Mouse (Mus musculus): ENCODE measurements around the gene Tmem80. TPM values are rescaled to one million over a fixed set of nuclear protein-coding genes. Genes with fewer than 3 reads are reported as not detected.

Tmem80 gene
- total and polyA plus RNA-seq, 3 experiments, result 9.0 to 22.5 (median 18.3) TPM

DNA sequence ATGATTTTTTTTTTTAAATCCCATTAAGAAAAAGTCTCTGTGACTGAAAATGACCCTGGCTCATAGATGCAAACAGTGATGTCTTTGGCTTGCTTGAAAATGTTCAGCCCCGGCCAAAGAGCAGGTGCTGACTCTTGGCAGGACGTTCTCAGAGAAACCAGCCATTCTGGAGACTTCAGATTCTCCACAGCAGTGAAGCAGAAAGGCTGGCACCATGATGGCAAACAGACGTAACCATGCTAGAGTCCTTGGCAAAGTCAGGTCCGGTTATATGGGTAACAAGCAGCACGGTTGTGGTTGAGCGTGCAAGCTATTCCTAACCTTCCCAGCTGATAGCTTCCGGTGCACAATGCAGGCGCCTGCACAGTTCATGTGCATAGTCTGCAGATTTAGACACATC is 28.4 kb upstream of the Tmem80 start:
- TF ChIP-seq CTCF (IDR thresholded peaks at IDR 0.05; ENCODE audit: low read depth, low read length) (no peak), GATA1 (IDR thresholded peaks at IDR 0.05; ENCODE audit: borderline replicate concordance, low read length) (no peak), GATA2 (IDR thresholded peaks at IDR 0.05; ENCODE audit: borderline replicate concordance, low read depth, low read length) (no peak), POLR2AphosphoS5 (IDR thresholded peaks at IDR 0.05; ENCODE audit: insufficient replicate concordance, low read depth, low read length) (no peak), TAL1 (conservative IDR thresholded peaks at IDR 0.05; ENCODE audit: low read depth, low read length) (no peak)
- no peaks in the 10 kb centered on the region for H3K9me3 ChIP-seq (replicated peaks)
- peaks cover 74% of the 10 kb centered on the region for H3K36me3 ChIP-seq (replicated peaks)
- H3K27me3 ChIP-seq (ENCODE audit: insufficient read depth, low read length), result peaks cover 4% of the 10 kb centered on the region; the same call in 1 of the 2 replicates
- no peaks in the 10 kb centered on the region for H3K4me1 ChIP-seq (ENCODE audit: insufficient read depth, low read depth, low read length)
- no peak overlapping the region for H3K4me3 ChIP-seq (ENCODE audit: low read depth, low read length)
- ATAC-seq (ENCODE audit: extremely low read depth, insufficient number of reproducible peaks, low FRiP score, poor library complexity, severe bottlenecking) (no peak), DNase-seq (ENCODE audit: low spot score) (no peak)

DNA sequence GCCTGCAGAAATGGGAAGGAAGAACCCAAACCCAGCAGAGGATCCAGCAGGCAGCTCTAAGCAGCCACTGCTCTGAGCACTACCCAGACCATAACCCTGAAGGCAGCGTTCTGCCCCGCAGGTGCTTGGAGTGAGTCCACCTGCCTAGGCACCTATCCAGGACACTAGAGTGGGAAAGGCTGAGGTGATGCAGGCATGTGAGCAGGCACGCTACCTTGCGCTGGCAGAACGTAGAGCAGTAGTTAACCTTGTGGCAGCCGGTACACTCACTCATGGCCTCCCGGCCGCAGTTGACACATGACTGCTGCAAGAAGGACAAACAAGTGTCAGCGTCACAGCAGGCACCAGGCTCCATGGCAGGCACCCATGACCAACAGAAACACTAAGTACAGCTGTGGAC is 26.2 kb upstream of the Tmem80 start:
- Histone ChIP-seq H3K36me3 (replicated peaks) (peaks cover 96% of the 10 kb centered on the region), H3K4me3 (ENCODE audit: low read depth, low read length) (no peak overlapping the region), H3K27me3 (ENCODE audit: insufficient read depth, low read length) (no peaks in the 10 kb centered on the region), H3K9me3 (replicated peaks) (no peaks in the 10 kb centered on the region), H3K4me1 (ENCODE audit: insufficient read depth, low read depth, low read length) (no peaks in the 10 kb centered on the region)
- no peak for ATAC-seq (ENCODE audit: extremely low read depth, insufficient number of reproducible peaks, low FRiP score, poor library complexity, severe bottlenecking)
- TF ChIP-seq TAL1 (conservative IDR thresholded peaks at IDR 0.05; ENCODE audit: low read depth, low read length) (no peak), GATA2 (IDR thresholded peaks at IDR 0.05; ENCODE audit: borderline replicate concordance, low read depth, low read length) (no peak), POLR2AphosphoS5 (IDR thresholded peaks at IDR 0.05; ENCODE audit: insufficient replicate concordance, low read depth, low read length) (no peak), CTCF (IDR thresholded peaks at IDR 0.05; ENCODE audit: low read depth, low read length) (no peak)
- DNase-seq (ENCODE audit: low spot score), result no peak

DNA sequence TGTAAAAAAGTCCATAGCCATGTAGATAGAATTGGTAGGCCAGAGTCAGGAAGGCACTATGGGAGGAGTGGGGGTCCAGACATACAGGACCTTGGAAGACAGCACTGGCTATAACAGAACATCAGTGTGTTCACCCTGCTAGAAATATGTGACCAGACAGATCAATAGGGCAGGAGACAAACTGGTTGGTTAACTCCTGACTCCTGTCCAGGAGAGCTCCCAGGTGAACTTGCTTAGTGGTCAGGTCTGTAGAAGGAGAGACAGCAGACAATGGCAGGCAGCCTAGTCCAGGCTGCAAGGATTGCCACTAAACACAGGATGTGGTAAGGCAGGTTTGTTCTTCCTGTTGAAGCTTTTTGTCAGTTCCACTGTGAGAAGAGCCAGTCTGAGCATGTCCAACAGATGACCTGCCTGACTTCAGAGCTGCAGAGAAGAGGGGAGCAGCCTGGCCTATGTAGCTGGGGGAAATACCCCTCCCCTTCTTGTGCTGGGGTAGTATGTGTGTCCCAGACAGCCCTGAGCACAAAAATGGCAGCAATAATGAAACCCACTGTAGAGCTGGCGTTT is 24.8 kb upstream of the Tmem80 start:
- peaks cover 95% of the 10 kb centered on the region for H3K36me3 ChIP-seq (replicated peaks)
- no peak for DNase-seq (ENCODE audit: low spot score)
- no peak for ATAC-seq (ENCODE audit: extremely low read depth, insufficient number of reproducible peaks, low FRiP score, poor library complexity, severe bottlenecking)

DNA sequence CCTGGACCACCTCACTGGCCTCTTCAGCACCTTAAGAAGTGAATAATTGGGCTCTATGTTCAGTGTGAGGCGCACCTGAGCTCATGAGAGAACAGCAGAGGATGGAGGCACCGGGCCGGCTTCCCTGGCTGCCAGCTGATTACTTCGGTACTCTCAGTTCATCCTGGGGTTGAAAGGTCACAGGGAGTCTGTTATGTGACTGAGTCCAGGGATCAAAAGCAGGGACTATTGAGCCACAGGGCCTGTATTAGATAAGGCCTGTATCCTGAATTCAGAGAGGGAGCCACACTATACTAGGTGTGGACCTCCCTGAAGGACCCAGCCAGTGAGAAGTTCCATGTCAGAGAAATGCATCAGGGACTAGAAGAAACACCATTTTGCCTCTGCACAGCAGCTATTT is 23.0 kb upstream of the Tmem80 start:
- Histone ChIP-seq H3K4me1 (ENCODE audit: insufficient read depth, low read depth, low read length) (no peaks in the 10 kb centered on the region), H3K9me3 (replicated peaks) (no peaks in the 10 kb centered on the region), H3K36me3 (replicated peaks) (peaks cover 97% of the 10 kb centered on the region), H3K4me3 (ENCODE audit: low read depth, low read length) (no peak overlapping the region), H3K27me3 (ENCODE audit: insufficient read depth, low read length) (no peaks in the 10 kb centered on the region)
- DNase-seq (ENCODE audit: low spot score), result no peak
- no peak for ATAC-seq (ENCODE audit: extremely low read depth, insufficient number of reproducible peaks, low FRiP score, poor library complexity, severe bottlenecking)
- TF ChIP-seq GATA1 (IDR thresholded peaks at IDR 0.05; ENCODE audit: borderline replicate concordance, low read length) (no peak), GATA2 (IDR thresholded peaks at IDR 0.05; ENCODE audit: borderline replicate concordance, low read depth, low read length) (no peak), TAL1 (conservative IDR thresholded peaks at IDR 0.05; ENCODE audit: low read depth, low read length) (no peak), POLR2AphosphoS5 (IDR thresholded peaks at IDR 0.05; ENCODE audit: insufficient replicate concordance, low read depth, low read length) (no peak), CTCF (IDR thresholded peaks at IDR 0.05; ENCODE audit: low read depth, low read length) (no peak)

More for the DNA sequence above, 24.8 kb upstream of the Tmem80 start:
- TF ChIP-seq GATA2 (IDR thresholded peaks at IDR 0.05; ENCODE audit: borderline replicate concordance, low read depth, low read length), result no peak
- no peak for TF ChIP-seq CTCF (IDR thresholded peaks at IDR 0.05; ENCODE audit: low read depth, low read length)
- TF ChIP-seq GATA1 (IDR thresholded peaks at IDR 0.05; ENCODE audit: borderline replicate concordance, low read length), result no peak
- no peak for TF ChIP-seq TAL1 (conservative IDR thresholded peaks at IDR 0.05; ENCODE audit: low read depth, low read length)
- TF ChIP-seq POLR2AphosphoS5 (IDR thresholded peaks at IDR 0.05; ENCODE audit: insufficient replicate concordance, low read depth, low read length), result no peak
- no peaks in the 10 kb centered on the region for H3K4me1 ChIP-seq (ENCODE audit: insufficient read depth, low read depth, low read length)
- no peaks in the 10 kb centered on the region for H3K27me3 ChIP-seq (ENCODE audit: insufficient read depth, low read length)
- H3K9me3 ChIP-seq (replicated peaks), result no peaks in the 10 kb centered on the region
- no peak overlapping the region for H3K4me3 ChIP-seq (ENCODE audit: low read depth, low read length)

DNA sequence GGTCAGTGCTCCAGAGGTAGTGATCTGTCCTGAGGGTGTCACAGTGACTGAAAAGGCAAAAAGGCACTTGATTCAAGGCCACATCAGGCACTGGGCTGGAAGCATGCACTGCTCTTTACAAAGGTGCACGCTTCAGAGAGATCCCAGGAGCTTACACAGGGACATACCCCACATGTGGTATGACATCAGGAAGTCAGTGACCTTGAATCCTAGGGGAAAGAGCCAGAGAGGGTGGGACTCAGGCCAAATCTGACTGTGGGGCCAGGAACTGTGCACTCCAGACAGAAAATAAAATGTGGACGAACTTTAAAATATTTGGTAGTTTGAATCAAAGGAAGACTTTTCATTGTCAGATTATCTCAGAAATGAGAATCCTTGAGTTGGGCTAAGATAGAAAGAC is 13.1 kb upstream of the Tmem80 start:
- no peak for DNase-seq (ENCODE audit: low spot score)
- no peaks in the 10 kb centered on the region for H3K27me3 ChIP-seq (ENCODE audit: insufficient read depth, low read length)
- peaks cover 96% of the 10 kb centered on the region for H3K36me3 ChIP-seq (replicated peaks)
- H3K9me3 ChIP-seq (replicated peaks), result no peaks in the 10 kb centered on the region
- ATAC-seq (ENCODE audit: extremely low read depth, insufficient number of reproducible peaks, low FRiP score, poor library complexity, severe bottlenecking), result no peak
- TF ChIP-seq GATA2 (IDR thresholded peaks at IDR 0.05; ENCODE audit: borderline replicate concordance, low read depth, low read length) (no peak), POLR2AphosphoS5 (IDR thresholded peaks at IDR 0.05; ENCODE audit: insufficient replicate concordance, low read depth, low read length) (no peak), GATA1 (IDR thresholded peaks at IDR 0.05; ENCODE audit: borderline replicate concordance, low read length) (no peak)
- H3K4me1 ChIP-seq (ENCODE audit: insufficient read depth, low read depth, low read length), result no peaks in the 10 kb centered on the region
- H3K4me3 ChIP-seq (ENCODE audit: low read depth, low read length), result no peak overlapping the region

DNA sequence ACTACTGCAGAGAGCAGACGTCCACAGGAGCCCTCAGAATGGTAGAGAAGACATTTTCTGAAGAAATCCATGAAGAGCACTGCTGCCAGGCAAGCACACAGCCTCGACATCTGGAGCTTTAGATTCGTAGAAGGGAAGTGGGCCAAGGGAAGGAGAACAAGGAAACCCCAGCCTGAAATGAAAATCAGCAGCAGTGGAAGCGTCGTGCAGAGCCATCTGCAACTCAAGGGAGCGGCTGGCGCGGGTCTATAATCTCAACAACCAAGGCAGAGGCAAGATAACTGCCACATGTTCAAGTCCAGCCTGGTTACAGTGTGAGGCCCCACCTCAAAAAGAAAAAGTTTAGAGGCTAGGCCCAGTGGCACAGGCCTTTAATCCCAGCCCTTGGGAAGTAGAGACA is 12.5 kb upstream of the Tmem80 start:
- Histone ChIP-seq H3K36me3 (replicated peaks) (peaks cover 95% of the 10 kb centered on the region), H3K27me3 (ENCODE audit: insufficient read depth, low read length) (no peaks in the 10 kb centered on the region), H3K9me3 (replicated peaks) (no peaks in the 10 kb centered on the region), H3K4me3 (ENCODE audit: low read depth, low read length) (no peak overlapping the region), H3K4me1 (ENCODE audit: insufficient read depth, low read depth, low read length) (no peaks in the 10 kb centered on the region)
- ATAC-seq (ENCODE audit: extremely low read depth, insufficient number of reproducible peaks, low FRiP score, poor library complexity, severe bottlenecking) (no peak), DNase-seq (ENCODE audit: low spot score) (no peak)
- TF ChIP-seq GATA1 (IDR thresholded peaks at IDR 0.05; ENCODE audit: borderline replicate concordance, low read length), result no peak
- no peak for TF ChIP-seq CTCF (IDR thresholded peaks at IDR 0.05; ENCODE audit: low read depth, low read length)
- no peak for TF ChIP-seq POLR2AphosphoS5 (IDR thresholded peaks at IDR 0.05; ENCODE audit: insufficient replicate concordance, low read depth, low read length)
- no peak for TF ChIP-seq GATA2 (IDR thresholded peaks at IDR 0.05; ENCODE audit: borderline replicate concordance, low read depth, low read length)
- no peak for TF ChIP-seq TAL1 (conservative IDR thresholded peaks at IDR 0.05; ENCODE audit: low read depth, low read length)

All from G1E (cell line).